Mouse (Mus musculus): ENCODE measurements at regions not wholly inside any gene's neighbourhood (a gene's known extent, or its start where the extent isn't known, plus 50 kb on each side); places are given as distances from the start of the nearest gene placed in this dataset.

DNA sequence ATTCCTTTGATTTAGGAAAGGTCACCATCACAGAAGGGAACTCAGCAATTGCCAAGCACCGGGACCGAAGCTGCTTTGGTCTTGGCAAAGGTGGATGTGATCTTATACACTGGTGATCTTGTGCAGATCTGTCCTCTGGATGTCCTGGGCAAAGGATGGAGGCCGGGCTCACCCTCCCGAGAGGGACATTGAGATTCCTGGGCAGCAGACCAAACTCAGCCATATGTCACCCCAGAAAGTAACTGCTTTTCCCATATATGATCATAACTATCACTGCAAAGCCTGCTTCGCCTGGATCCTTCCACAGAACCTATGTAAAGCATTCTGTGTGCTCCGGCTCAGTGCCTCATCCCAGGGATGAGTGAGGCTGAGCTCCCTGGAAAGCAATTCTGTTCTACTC lies 96.3 kb upstream of the Pou3f3 start:
- TF ChIP-seq USF1 (IDR thresholded peaks at IDR 0.05; ENCODE audit: low read depth) (no peak), CTCF (IDR thresholded peaks at IDR 0.05; ENCODE audit: control insufficient read depth, insufficient read depth, insufficient read length) (no peak), MAX (IDR thresholded peaks at IDR 0.05) (no peak)

Measured in C2C12 (cell line).